Mouse (Mus musculus) forebrain, postnatal 0 days (tissue): ENCODE results near the gene Sumf1. TPM values are rescaled to one million over a fixed set of nuclear protein-coding genes. Genes with fewer than 3 reads are reported as not detected.
A peak's percentile ranks its signal among the peaks of the same experiment; 100 is the strongest.

Experiments
- ATAC-seq: fragments of 200-750 bp; cut with Nextera tagmentation; 2 replicates; pipeline ENCODE4 v1.8.0; 2017; ENCODE audit warnings: mild to moderate bottlenecking, moderate library complexity
- DNase-seq: peaks from one replicate; pipeline ENCODE4 v3.0.0-alpha.2; 2015
- H3K27ac ChIP-seq: fragments of 300-500 bp; sonication (generic); 2 replicates; pipeline ENCODE4 v1.5.1; 2014; ENCODE audit warnings: low read depth, mild to moderate bottlenecking, antibody characterized with exemption, low read length, moderate library complexity, mixed read lengths
- H3K27me3 ChIP-seq: fragments of 300-500 bp; sonication (generic); 2 replicates; pipeline ENCODE4 v1.6.1; 2014; ENCODE audit warnings: mild to moderate bottlenecking, low read length, mixed read lengths; ENCODE audit not compliant: insufficient read depth
- H3K36me3 ChIP-seq: fragments of 300-500 bp; sonication (generic); 2 replicates; pipeline ENCODE4 v1.6.1; 2014; ENCODE audit warnings: mild to moderate bottlenecking, moderate library complexity; ENCODE audit not compliant: insufficient read depth
- H3K4me1 ChIP-seq: fragments of 300-500 bp; sonication (generic); 2 replicates; pipeline ENCODE4 v1.6.1; 2014; ENCODE audit warnings: antibody characterized with exemption; ENCODE audit not compliant: insufficient read depth
- H3K4me2 ChIP-seq: fragments of 300-500 bp; sonication (generic); 2 replicates; pipeline ENCODE4 v1.6.1; 2014; ENCODE audit warnings: low read depth, mild to moderate bottlenecking, moderate library complexity
- H3K4me3 ChIP-seq: fragments of 300-500 bp; sonication (generic); 2 replicates; pipeline ENCODE4 v1.5.1; 2014; ENCODE audit warnings: low read depth, low read length, mixed read lengths
- H3K9ac ChIP-seq: fragments of 300-500 bp; sonication (generic); 2 replicates; pipeline ENCODE4 v1.6.1; 2014; ENCODE audit warnings: mild to moderate bottlenecking
- H3K9me3 ChIP-seq: fragments of 300-500 bp; sonication (generic); 2 replicates; pipeline ENCODE4 v1.6.1; 2016; ENCODE audit warnings: low read length
- CTCF ChIP-seq: sonication (generic); IDR thresholded peaks from 2 replicates; pipeline ENCODE4 v1.5.1; 2016; ENCODE audit warnings: antibody characterized with exemption, control low read depth, low read depth
- WGBS: fragments of 180-500 bp; shearing (Covaris S2); extraction: QIAGEN DNeasy Blood & Tissue Kit; methylation state at CpG from one replicate; pipeline ENCODE4 v1.1.7; 2014; 5-methylcytosine and 5-hydroxymethylcytosine counted together
- polyA plus RNA-seq: library from polyadenylated mRNA; unstranded; fragments of >200 nt; fragmentation: Nextera tagmentation; extraction: Ambion mirVana; gene quantifications from 2 replicates; pipeline ENCODE4 v1.2.1, GENCODE M21; 2015
- total RNA-seq: library from RNA; depleted of rRNA; stranded (reverse); fragments of >200 nt; gene quantifications from 2 replicates; pipeline ENCODE4 v1.2.3, GENCODE M21; 2014

Gene Sumf1
- total and polyA plus RNA-seq, 2 experiments from 2014 or later = 11.6 to 18.3 TPM

DNA sequence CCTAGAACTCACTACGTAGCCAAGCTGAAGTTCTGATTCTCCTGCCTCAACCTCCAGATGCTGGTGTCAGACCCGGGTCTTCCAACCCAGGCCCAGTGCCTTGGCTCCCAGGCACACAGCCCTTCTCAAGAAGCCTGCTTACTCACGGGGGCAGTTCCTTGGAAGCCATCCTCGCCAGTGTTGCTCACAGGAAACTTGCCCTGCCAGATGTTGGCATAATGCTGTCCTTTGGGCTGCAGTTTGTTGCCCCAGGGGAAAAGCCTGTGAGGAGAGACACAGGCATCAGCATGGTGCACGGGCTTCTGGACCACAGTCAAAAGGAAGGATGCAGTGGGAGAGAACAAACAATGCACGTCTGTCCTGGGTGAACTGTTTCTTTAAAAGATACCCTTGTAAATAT is 33.3 kb downstream of the Sumf1 start:
- Histone ChIP-seq H3K27ac (no peak overlapping the region), H3K4me2 (no peak overlapping the region), H3K27me3 (no peaks in the 10 kb centered on the region), H3K9me3 (no peaks in the 10 kb centered on the region), H3K4me3 (no peak overlapping the region), H3K36me3 (0 out of 2 replicates have a peak, but pooled peaks cover 8% of the 10 kb centered on the region), H3K4me1 (peaks cover 6% of the 10 kb centered on the region; the same call in 1 of the 2 replicates), H3K9ac (no peak overlapping the region)
- no peak for ATAC-seq
- TF ChIP-seq CTCF = no peak
- 76% methylated on average over 6 of the region's 6 CpGs for WGBS
- no peak for DNase-seq

GRCm38 (mm10) chr6:108149235-108149634 is 36.1 kb downstream of the Sumf1 start:
- no peak for TF ChIP-seq CTCF
- no peak overlapping the region for H3K4me2 ChIP-seq
- H3K4me1 ChIP-seq = peaks cover 10% of the 10 kb centered on the region; the same call in 1 of the 2 replicates
- DNase-seq (peak; percentile 70), ATAC-seq (peak; percentile 73)
- 70% methylated on average over 4 of the region's 4 CpGs for WGBS
- H3K9ac ChIP-seq = no peak overlapping the region
- peak overlapping the region; percentile 55; the same call in 1 of the 2 replicates for H3K27ac ChIP-seq
- H3K9me3 ChIP-seq = no peaks in the 10 kb centered on the region
- no peak overlapping the region for H3K4me3 ChIP-seq
- no peaks in the 10 kb centered on the region for H3K27me3 ChIP-seq
- 0 out of 2 replicates have a peak, but pooled peaks cover 8% of the 10 kb centered on the region for H3K36me3 ChIP-seq

GRCm38 (mm10) chr6:108148435-108148834 is 36.9 kb downstream of the Sumf1 start:
- ATAC-seq (no peak), DNase-seq (no peak)
- H3K4me3 ChIP-seq = no peak overlapping the region
- no peak overlapping the region for H3K4me2 ChIP-seq
- H3K27ac ChIP-seq = peak overlapping the region; percentile 55
- H3K36me3 ChIP-seq = 0 out of 2 replicates have a peak, but pooled peaks cover 8% of the 10 kb centered on the region
- H3K9ac ChIP-seq = no peak overlapping the region
- no peaks in the 10 kb centered on the region for H3K9me3 ChIP-seq
- no peaks in the 10 kb centered on the region for H3K27me3 ChIP-seq
- 47% methylated on average over 3 of the region's 3 CpGs for WGBS
- H3K4me1 ChIP-seq = peaks cover 10% of the 10 kb centered on the region; the same call in 1 of the 2 replicates
- no peak for TF ChIP-seq CTCF

GRCm38 (mm10) chr6:108146637-108147036 is 38.7 kb downstream of the Sumf1 start:
- Histone ChIP-seq H3K27me3 (no peaks in the 10 kb centered on the region), H3K27ac (peak overlapping the region; percentile 55; the same call in 1 of the 2 replicates), H3K36me3 (0 out of 2 replicates have a peak, but pooled peaks cover 3% of the 10 kb centered on the region), H3K4me2 (no peak overlapping the region), H3K4me3 (no peak overlapping the region), H3K4me1 (peaks cover 10% of the 10 kb centered on the region; the same call in 1 of the 2 replicates), H3K9me3 (no peaks in the 10 kb centered on the region), H3K9ac (no peak overlapping the region)
- TF ChIP-seq CTCF = no peak
- DNase-seq = no peak
- no peak for ATAC-seq
- 89% methylated on average over 4 of the region's 4 CpGs for WGBS

GRCm38 (mm10) chr6:108145941-108146588 is 39.3 kb downstream of the Sumf1 start:
- Histone ChIP-seq H3K9me3 (no peaks in the 10 kb centered on the region), H3K4me2 (no peak overlapping the region), H3K4me1 (peaks cover 10% of the 10 kb centered on the region; the same call in 1 of the 2 replicates), H3K9ac (no peak overlapping the region), H3K36me3 (no peaks in the 10 kb centered on the region), H3K27ac (peak overlapping the region; percentile 55), H3K27me3 (no peaks in the 10 kb centered on the region), H3K4me3 (no peak overlapping the region)
- peak; percentile 87 for DNase-seq
- no peak for TF ChIP-seq CTCF
- 34% methylated on average over 7 of the region's 7 CpGs for WGBS
- ATAC-seq = peak; percentile 91

DNA sequence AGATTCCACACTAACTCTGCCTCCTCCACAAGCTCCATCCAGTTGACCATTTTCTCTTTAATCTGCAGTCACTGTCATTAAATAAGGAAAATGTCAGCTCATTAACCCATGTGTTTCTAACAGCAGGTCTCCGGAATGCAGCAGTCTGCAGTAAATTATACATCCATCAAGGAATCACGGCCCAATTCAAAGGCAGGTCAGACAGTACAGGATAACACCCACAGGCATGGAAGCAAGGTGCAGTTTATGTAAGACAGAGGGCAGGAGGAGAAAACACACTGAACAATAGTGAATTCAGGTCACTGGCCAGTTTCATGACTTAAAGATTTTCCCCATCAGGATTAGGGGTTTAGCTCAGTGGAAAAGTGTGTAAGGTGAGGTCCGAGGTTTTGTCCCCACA is 40.1 kb downstream of the Sumf1 start:
- WGBS = 51% methylated on average over 3 of the region's 3 CpGs
- Histone ChIP-seq H3K4me2 (no peak overlapping the region), H3K4me1 (peaks cover 10% of the 10 kb centered on the region; the same call in 1 of the 2 replicates), H3K36me3 (no peaks in the 10 kb centered on the region), H3K4me3 (no peak overlapping the region), H3K9ac (no peak overlapping the region), H3K27ac (peak overlapping the region; percentile 67), H3K9me3 (no peaks in the 10 kb centered on the region), H3K27me3 (no peaks in the 10 kb centered on the region)
- DNase-seq (no peak), ATAC-seq (no peak)
- no peak for TF ChIP-seq CTCF

DNA sequence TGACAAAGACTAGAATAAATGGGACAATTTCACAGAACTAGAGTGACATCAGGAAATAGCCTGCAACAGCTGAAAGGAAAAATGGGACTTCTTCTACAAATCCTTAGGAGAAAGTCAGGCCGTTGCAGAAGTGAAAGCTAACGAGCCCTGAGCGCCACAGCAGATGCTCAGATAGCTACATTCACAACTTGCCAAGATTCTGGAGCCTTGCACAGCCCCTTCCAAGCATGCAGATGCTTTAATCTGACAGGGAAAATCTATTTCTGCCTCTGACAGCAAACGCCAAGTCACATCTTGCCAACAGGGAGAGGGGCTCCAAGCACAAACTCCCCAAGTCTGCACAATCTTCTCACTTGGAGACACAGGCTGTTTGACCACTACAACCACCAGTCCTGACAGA is 42.6 kb downstream of the Sumf1 start:
- peak overlapping the region; percentile 69 for H3K27ac ChIP-seq
- TF ChIP-seq CTCF = no peak
- no peak overlapping the region for H3K9ac ChIP-seq
- H3K4me1 ChIP-seq = 0 out of 2 replicates have a peak, but pooled peaks cover 4% of the 10 kb centered on the region
- no peak overlapping the region for H3K4me2 ChIP-seq
- WGBS = 30% methylated on average over 4 of the region's 4 CpGs
- ATAC-seq = peak; percentile 78
- H3K4me3 ChIP-seq = no peak overlapping the region
- H3K27me3 ChIP-seq = no peaks in the 10 kb centered on the region
- DNase-seq = peak; percentile 82
- no peaks in the 10 kb centered on the region for H3K9me3 ChIP-seq
- H3K36me3 ChIP-seq = no peaks in the 10 kb centered on the region
